Mouse (Mus musculus) G1E (cell line): ENCODE data around the gene Mdm4. TPM values are rescaled to one million over a fixed set of nuclear protein-coding genes. Genes with fewer than 3 reads are reported as not detected.

Experiments
- ATAC-seq: 2 replicates; pipeline ENCODE4 v1.8.0; 2016; ENCODE audit warnings: mild to moderate bottlenecking; ENCODE audit not compliant: insufficient number of reproducible peaks, poor library complexity, low FRiP score, severe bottlenecking; ENCODE audit errors: extremely low read depth
- DNase-seq: peaks from one replicate; pipeline ENCODE4 v3.0.0; 2012; ENCODE audit warnings: low spot score
- H3K27me3 ChIP-seq: 2 replicates; pipeline ENCODE4 v1.6.1; 2012; ENCODE audit warnings: mild to moderate bottlenecking, low read length, inconsistent platforms; ENCODE audit not compliant: insufficient read depth
- H3K36me3 ChIP-seq: replicated peaks from 2 replicates; pipeline ENCODE3; 2012; ENCODE audit warnings: mild to moderate bottlenecking, inconsistent platforms
- H3K4me1 ChIP-seq: 2 replicates; pipeline ENCODE4 v1.6.1; 2012; ENCODE audit warnings: low read depth, low read length, inconsistent platforms, mixed read lengths; ENCODE audit not compliant: insufficient read depth
- H3K4me3 ChIP-seq: 2 replicates; pipeline ENCODE4 v1.5.1; 2012; ENCODE audit warnings: low read depth, mild to moderate bottlenecking, inconsistent platforms, low read length, moderate library complexity, mixed read lengths
- H3K9me3 ChIP-seq: replicated peaks from 2 replicates; pipeline ENCODE4 v1.6.1; 2012; ENCODE audit warnings: inconsistent platforms
- CTCF ChIP-seq: IDR thresholded peaks from 2 replicates; pipeline ENCODE4 v1.5.1; 2012; ENCODE audit warnings: low read depth, low read length, inconsistent platforms, mixed read lengths
- GATA1 ChIP-seq: IDR thresholded peaks from 2 replicates; pipeline ENCODE4 v1.6.1; 2012; ENCODE audit warnings: borderline replicate concordance, low read length, inconsistent platforms, mixed read lengths
- GATA2 ChIP-seq: IDR thresholded peaks from 2 replicates; pipeline ENCODE4 v1.6.1; 2012; ENCODE audit warnings: low read depth, low read length, inconsistent platforms, borderline replicate concordance
- POLR2AphosphoS5 ChIP-seq: IDR thresholded peaks from 2 replicates; pipeline ENCODE4 v1.6.1; 2012; ENCODE audit warnings: low read depth, low read length, inconsistent platforms; ENCODE audit not compliant: insufficient replicate concordance
- TAL1 ChIP-seq: conservative IDR thresholded peaks from 2 replicates; pipeline ENCODE4 v1.6.1; 2012; ENCODE audit warnings: low read depth, low read length, inconsistent platforms, mixed read lengths
- polyA plus RNA-seq: library from polyadenylated mRNA; stranded (reverse); fragments of >175 nt; gene quantifications from 2 replicates; pipeline ENCODE4 v1.2.3, GENCODE M21; 2012
- total RNA-seq, 2 experiments: library from RNA; stranded (forward) in 1 of 2; stranded (reverse) in 1 of 2; fragments of 200-1000 nt in 1 of 2; fragments of >200 nt in 1 of 2; fragmentation: Nextera tagmentation in 1 of 2; gene quantifications; 2 replicates each; pipeline ENCODE4 v1.2.3; 2014 to 2017

The Mdm4 gene
- total and polyA plus RNA-seq, 3 experiments = 87.3 to 378 (median 219) TPM

GRCm38 (mm10) chr1:133054326-133054725 lies 24.0 kb upstream of the Mdm4 start:
- no peak for ATAC-seq
- no peak overlapping the region for H3K4me3 ChIP-seq
- H3K4me1 ChIP-seq = no peaks in the 10 kb centered on the region

GRCm38 (mm10) chr1:133053034-133053433 lies 22.7 kb upstream of the Mdm4 start:
- no peaks in the 10 kb centered on the region for H3K4me1 ChIP-seq
- H3K27me3 ChIP-seq = peaks cover 37% of the 10 kb centered on the region
- no peaks in the 10 kb centered on the region for H3K9me3 ChIP-seq
- ATAC-seq (no peak), DNase-seq (no peak)
- TF ChIP-seq CTCF = no peak
- TF ChIP-seq POLR2AphosphoS5 = no peak
- no peak for TF ChIP-seq GATA2
- no peak overlapping the region for H3K4me3 ChIP-seq
- H3K36me3 ChIP-seq = no peaks in the 10 kb centered on the region

More at GRCm38 (mm10) chr1:133054326-133054725, 24.0 kb upstream of the Mdm4 start:
- H3K9me3 ChIP-seq = no peaks in the 10 kb centered on the region
- peaks cover 30% of the 10 kb centered on the region for H3K27me3 ChIP-seq
- H3K36me3 ChIP-seq = no peaks in the 10 kb centered on the region
- no peak for DNase-seq
- TF ChIP-seq CTCF = no peak
- no peak for TF ChIP-seq TAL1
- no peak for TF ChIP-seq GATA1
- TF ChIP-seq POLR2AphosphoS5 = no peak
- TF ChIP-seq GATA2 = no peak

GRCm38 (mm10) chr1:133051829-133052228 lies 21.5 kb upstream of the Mdm4 start:
- no peak overlapping the region for H3K4me3 ChIP-seq
- DNase-seq = no peak
- H3K4me1 ChIP-seq = no peaks in the 10 kb centered on the region
- no peak for TF ChIP-seq TAL1
- no peak for TF ChIP-seq POLR2AphosphoS5
- no peak for TF ChIP-seq GATA1
- no peak for TF ChIP-seq GATA2
- TF ChIP-seq CTCF = no peak
- H3K27me3 ChIP-seq = peaks cover 39% of the 10 kb centered on the region
- no peak for ATAC-seq
- H3K36me3 ChIP-seq = no peaks in the 10 kb centered on the region
- H3K9me3 ChIP-seq = no peaks in the 10 kb centered on the region

- H3K36me3 ChIP-seq = no peaks in the 10 kb centered on the region
- TF ChIP-seq TAL1 = no peak
- TF ChIP-seq POLR2AphosphoS5 = no peak
- TF ChIP-seq GATA2 = no peak
- no peak for TF ChIP-seq GATA1
- no peak for TF ChIP-seq CTCF
- H3K4me3 ChIP-seq = no peak overlapping the region
- ATAC-seq = no peak
- DNase-seq = no peak
- peaks cover 6% of the 10 kb centered on the region; the same call in 1 of the 2 replicates for H3K4me1 ChIP-seq
- H3K9me3 ChIP-seq = no peaks in the 10 kb centered on the region
- peaks cover 57% of the 10 kb centered on the region for H3K27me3 ChIP-seq
These were observed 19.7 kb upstream of the Mdm4 start for GRCm38 (mm10) chr1:133050001-133050431.

GRCm38 (mm10) chr1:133048690-133049089 lies 18.3 kb upstream of the Mdm4 start:
- Histone ChIP-seq H3K4me1 (peaks cover 6% of the 10 kb centered on the region; the same call in 1 of the 2 replicates), H3K9me3 (no peaks in the 10 kb centered on the region), H3K36me3 (no peaks in the 10 kb centered on the region), H3K4me3 (no peak overlapping the region), H3K27me3 (peaks cover 68% of the 10 kb centered on the region)
- TF ChIP-seq POLR2AphosphoS5 (no peak), TAL1 (no peak), GATA2 (no peak), CTCF (no peak), GATA1 (no peak)
- ATAC-seq = no peak
- DNase-seq = no peak

GRCm38 (mm10) chr1:133047575-133047974 lies 17.2 kb upstream of the Mdm4 start:
- no peaks in the 10 kb centered on the region for H3K9me3 ChIP-seq
- H3K4me3 ChIP-seq = no peak overlapping the region
- no peak for DNase-seq
- peaks cover 6% of the 10 kb centered on the region; the same call in 1 of the 2 replicates for H3K4me1 ChIP-seq
- H3K36me3 ChIP-seq = no peaks in the 10 kb centered on the region
- TF ChIP-seq GATA1 = no peak
- TF ChIP-seq GATA2 = no peak
- TF ChIP-seq TAL1 = no peak
- no peak for TF ChIP-seq CTCF
- TF ChIP-seq POLR2AphosphoS5 = no peak
- peaks cover 68% of the 10 kb centered on the region for H3K27me3 ChIP-seq
- ATAC-seq = no peak
